Mouse (Mus musculus): Measurements from ENCODE around the gene Pcnx4. TPM values are rescaled to one million over a fixed set of nuclear protein-coding genes. Genes with fewer than 3 reads are reported as not detected.
A peak's percentile ranks its signal among the peaks of the same experiment; 100 is the strongest.

The Pcnx4 gene
- total RNA-seq (2021), result 1 to 10 TPM; 3.4 to 3.7 TPM
- long read RNA-seq, experiment 1, full-length matches to known transcripts, result 2 of 7 reads
- long read RNA-seq, experiment 1, partial matches to known transcripts, result 3 of 7 reads
- long read RNA-seq, experiment 1, other reads (novel, unspliced or antisense), result 2 of 7 reads
- long read RNA-seq, experiment 2, full-length matches to known transcripts, result 2 of 2 reads
- long read RNA-seq, experiment 2, partial matches to known transcripts, result 0 of 2 reads
- long read RNA-seq, experiment 2, other reads (novel, unspliced or antisense), result 0 of 2 reads

- DNase-seq, result peak; percentile 98 to 99
Observed at GRCm38 (mm10) chr12:72536021-72536597, at the start of gene Pcnx4. TSS of gene Pcnx4 (plus strand) at chr12:72536383.

- DNase-seq, result no peak
Observed at GRCm38 (mm10) chr12:72487498-72487897, 48.7 kb upstream of the Pcnx4 start.

- DNase-seq, result peak; percentile 17 to 42
Observed at GRCm38 (mm10) chr12:72489995-72490394, 46.2 kb upstream of the Pcnx4 start.

- peak in 1 of 2 experiments; percentile 13 for DNase-seq
Observed at GRCm38 (mm10) chr12:72491063-72491719, 45.0 kb upstream of the Pcnx4 start.

GRCm38 (mm10) chr12:72496866-72497600 is 39.1 kb upstream of the Pcnx4 start:
- no peak for DNase-seq

GRCm38 (mm10) chr12:72509606-72510005 is 26.6 kb upstream of the Pcnx4 start:
- DNase-seq, result no peak

- no peak for DNase-seq
Observed at GRCm38 (mm10) chr12:72515446-72515845, 20.7 kb upstream of the Pcnx4 start.

- no peak for DNase-seq
Observed at GRCm38 (mm10) chr12:72518114-72518728, 18.0 kb upstream of the Pcnx4 start.

- DNase-seq, result no peak
Observed at GRCm38 (mm10) chr12:72519352-72519751, 16.8 kb upstream of the Pcnx4 start.

- DNase-seq, result no peak
Observed at GRCm38 (mm10) chr12:72519855-72520254, 16.3 kb upstream of the Pcnx4 start.

GRCm38 (mm10) chr12:72520645-72521044 is 15.5 kb upstream of the Pcnx4 start:
- DNase-seq, result peak; percentile 35 to 88

- no peak for DNase-seq
Observed at GRCm38 (mm10) chr12:72525588-72525987, 10.6 kb upstream of the Pcnx4 start.

- DNase-seq, result no peak
Observed at GRCm38 (mm10) chr12:72532303-72532702, 3.9 kb upstream of the Pcnx4 start.

- no peak for DNase-seq
Observed at GRCm38 (mm10) chr12:72533986-72534385, 2.2 kb upstream of the Pcnx4 start.

- DNase-seq, result no peak
Observed at GRCm38 (mm10) chr12:72535599-72535998, 584 bp upstream of the Pcnx4 start.

- DNase-seq, result no peak
Observed at GRCm38 (mm10) chr12:72538571-72538970, 2.4 kb downstream of the Pcnx4 start.

- DNase-seq, result no peak
Observed at GRCm38 (mm10) chr12:72554347-72554746, 18.2 kb downstream of the Pcnx4 start.

- no peak for DNase-seq
Observed at GRCm38 (mm10) chr12:72564281-72564795, 28.2 kb downstream of the Pcnx4 start.

- DNase-seq, result no peak
Observed at GRCm38 (mm10) chr12:72582021-72582420, 45.8 kb downstream of the Pcnx4 start.

- no peak for DNase-seq
Observed at GRCm38 (mm10) chr12:72583099-72583498, 46.9 kb downstream of the Pcnx4 start.

GRCm38 (mm10) chr12:72585339-72585738 is 49.2 kb downstream of the Pcnx4 start:
- no peak for DNase-seq

- DNase-seq, result no peak
Observed at GRCm38 (mm10) chr12:72592991-72593390, 56.8 kb downstream of the Pcnx4 start.

Measured in heart, adult 18-20 months (tissue).